Mouse (Mus musculus): ENCODE data around the gene Nubp2.

GRCm38 (mm10) chr17:24934926-24935325 lies 48.8 kb upstream of the Nubp2 start:
- TF ChIP-seq CTCF (IDR thresholded peaks at IDR 0.05; ENCODE audit: low read depth) (no peak), EP300 (IDR thresholded peaks at IDR 0.05; ENCODE audit: low read depth) (no peak)

All from liver, postnatal 0 days (tissue).